Mouse (Mus musculus) stomach, postnatal 0 days (tissue): Measurements from ENCODE around the gene Ccdc103. TPM values are rescaled to one million over a fixed set of nuclear protein-coding genes. Genes with fewer than 3 reads are reported as not detected.

Source experiments
- ATAC-seq: fragments of 200-750 bp; cut with Nextera tagmentation; 2 replicates; pipeline ENCODE4 v1.8.0; 2017; ENCODE audit not compliant: low FRiP score, low TSS enrichment
- DNase-seq: peaks from one replicate; pipeline ENCODE4 v3.0.0-alpha.2; 2016; ENCODE audit warnings: low spot score
- H3K27ac ChIP-seq: fragments of 300-500 bp; sonication (generic); replicated peaks from 2 replicates; pipeline ENCODE4 v1.5.1; 2014; ENCODE audit warnings: mild to moderate bottlenecking, control low read depth
- H3K27me3 ChIP-seq: fragments of 300-500 bp; sonication (generic); 2 replicates; pipeline ENCODE4 v1.6.1; 2014; ENCODE audit warnings: low read length; ENCODE audit not compliant: control insufficient read depth, insufficient read depth
- H3K36me3 ChIP-seq: fragments of 300-500 bp; sonication (generic); 2 replicates; pipeline ENCODE4 v1.6.1; 2014; ENCODE audit warnings: low read length, mixed read lengths; ENCODE audit not compliant: control insufficient read depth, insufficient read depth
- H3K4me1 ChIP-seq: fragments of 300-500 bp; sonication (generic); replicated peaks from 2 replicates; pipeline ENCODE4 v1.6.1; 2014; ENCODE audit warnings: antibody characterized with exemption; ENCODE audit not compliant: control insufficient read depth, insufficient read depth
- H3K4me2 ChIP-seq: fragments of 300-500 bp; sonication (generic); replicated peaks from 2 replicates; pipeline ENCODE4 v1.6.1; 2014; ENCODE audit warnings: low read depth, mild to moderate bottlenecking, control low read depth, moderate library complexity
- H3K4me3 ChIP-seq: fragments of 300-500 bp; sonication (generic); 2 replicates; pipeline ENCODE4 v1.5.1; 2014; ENCODE audit warnings: low read depth, low read length, control low read depth
- H3K9ac ChIP-seq: fragments of 300-500 bp; sonication (generic); 2 replicates; pipeline ENCODE4 v1.6.1; 2014; ENCODE audit warnings: mild to moderate bottlenecking, low read length, control low read depth, mixed read lengths
- H3K9me3 ChIP-seq: fragments of 300-500 bp; sonication (generic); 2 replicates; pipeline ENCODE4 v1.6.1; 2016; ENCODE audit warnings: low read length; ENCODE audit not compliant: control insufficient read depth
- CTCF ChIP-seq: IDR thresholded peaks from 2 replicates; pipeline ENCODE4 v1.5.1; 2016; ENCODE audit warnings: antibody characterized with exemption, low read depth, mild to moderate bottlenecking, moderate library complexity
- EP300 ChIP-seq: optimal IDR thresholded peaks from 2 replicates; pipeline ENCODE3; 2016; ENCODE audit warnings: antibody characterized with exemption
- WGBS: fragments of 180-500 bp; shearing (Covaris S2); extraction: QIAGEN DNeasy Blood & Tissue Kit; methylation state at CpG from one replicate; pipeline ENCODE4 v1.1.7; 2014; 5-methylcytosine and 5-hydroxymethylcytosine counted together
- polyA plus RNA-seq: library from polyadenylated mRNA; unstranded; fragments of >200 nt; fragmentation: Nextera tagmentation; extraction: Ambion mirVana; gene quantifications from 2 replicates; pipeline ENCODE4 v1.2.1, GENCODE M21; 2015

The Ccdc103 gene
- polyA plus RNA-seq, result 0.30 and 0.56 TPM in 2 replicates

GRCm38 (mm10) chr11:102880585-102881313, at the start of gene Ccdc103, which contains the start of gene Eftud2:
Gene Ccdc103 (plus strand): TSS chr11:102881204.
Gene Eftud2 (minus strand): TSS chr11:102880985.
- Histone ChIP-seq H3K27ac (peak within 1 kb of the TSS; percentile 74), H3K9ac (peak within 1 kb of the TSS; percentile 82), H3K4me2 (peak within 1 kb of the TSS; percentile 75), H3K36me3 (no peaks in the 10 kb centered on the region; the same call in 1 of the 2 replicates), H3K27me3 (no peaks in the 10 kb centered on the region), H3K4me1 (0 out of 2 replicates have a peak, but pooled peaks cover 3% of the 10 kb centered on the region), H3K9me3 (no peaks in the 10 kb centered on the region), H3K4me3 (peak within 1 kb of the TSS; percentile 69)
- TF ChIP-seq EP300 (peak; percentile 96), CTCF (no peak)
- ATAC-seq (peak; percentile 92), DNase-seq (peak; percentile 94)
- WGBS, result under 1% methylated on average over 62 of the region's 62 CpGs

- ATAC-seq, result peak; percentile 16; the same call in 1 of the 2 replicates
- H3K4me1 ChIP-seq, result no peaks in the 10 kb centered on the region
- H3K9me3 ChIP-seq, result no peaks in the 10 kb centered on the region
- peak; percentile 29 for DNase-seq
- H3K27ac ChIP-seq, result no peak overlapping the region
- TF ChIP-seq CTCF (peak; percentile 39), EP300 (no peak)
- no peaks in the 10 kb centered on the region for H3K27me3 ChIP-seq
- no peaks in the 10 kb centered on the region for H3K36me3 ChIP-seq
- H3K9ac ChIP-seq, result no peak overlapping the region
- 40% methylated on average over 18 of the region's 18 CpGs for WGBS
- H3K4me3 ChIP-seq, result no peak overlapping the region
- no peak overlapping the region for H3K4me2 ChIP-seq
Measured at GRCm38 (mm10) chr11:102832700-102833297, 48.2 kb upstream of the Ccdc103 start.

- DNase-seq, result no peak
- H3K4me3 ChIP-seq, result no peak overlapping the region
- no peaks in the 10 kb centered on the region for H3K27me3 ChIP-seq
- no peak overlapping the region for H3K4me2 ChIP-seq
- 67% methylated on average over 10 of the region's 10 CpGs for WGBS
- peaks cover 4% of the 10 kb centered on the region; the same call in 1 of the 2 replicates for H3K36me3 ChIP-seq
- no peaks in the 10 kb centered on the region for H3K9me3 ChIP-seq
- ATAC-seq, result peak; percentile 26; the same call in 1 of the 2 replicates
- H3K27ac ChIP-seq, result no peak overlapping the region
- TF ChIP-seq EP300 (no peak), CTCF (no peak)
- no peaks in the 10 kb centered on the region for H3K4me1 ChIP-seq
- H3K9ac ChIP-seq, result no peak overlapping the region
Measured at GRCm38 (mm10) chr11:102834219-102834618, 46.8 kb upstream of the Ccdc103 start.

- ATAC-seq (no peak), DNase-seq (no peak)
- no peak for TF ChIP-seq CTCF
- no peak for TF ChIP-seq EP300
- Histone ChIP-seq H3K27me3 (no peaks in the 10 kb centered on the region), H3K36me3 (peaks cover 4% of the 10 kb centered on the region; the same call in 1 of the 2 replicates), H3K4me3 (no peak within 1 kb of the TSS), H3K9me3 (no peaks in the 10 kb centered on the region), H3K4me2 (no peak within 1 kb of the TSS), H3K4me1 (no peaks in the 10 kb centered on the region), H3K27ac (no peak within 1 kb of the TSS), H3K9ac (no peak within 1 kb of the TSS)
- WGBS, result 62% methylated on average over 4 of the region's 4 CpGs
Measured at GRCm38 (mm10) chr11:102835549-102835948, 45.5 kb upstream of the Ccdc103 start, which contains the start of gene Higd1b. Gene Higd1b (plus strand): TSS chr11:102835849.

GRCm38 (mm10) chr11:102836146-102836545, 44.9 kb upstream of the Ccdc103 start:
- H3K27me3 ChIP-seq, result no peaks in the 10 kb centered on the region
- WGBS, result 70% methylated on average over 9 of the region's 9 CpGs
- no peak for ATAC-seq

GRCm38 (mm10) chr11:102837385-102837784, 43.6 kb upstream of the Ccdc103 start:
- H3K27ac ChIP-seq, result no peak overlapping the region
- TF ChIP-seq EP300, result no peak
- no peak for DNase-seq
- no peaks in the 10 kb centered on the region for H3K27me3 ChIP-seq
- ATAC-seq, result no peak
- no peak overlapping the region for H3K4me3 ChIP-seq
- peaks cover 10% of the 10 kb centered on the region; the same call in 1 of the 2 replicates for H3K36me3 ChIP-seq
- H3K4me1 ChIP-seq, result no peaks in the 10 kb centered on the region
- H3K4me2 ChIP-seq, result no peak overlapping the region
- no peaks in the 10 kb centered on the region for H3K9me3 ChIP-seq
- WGBS, result 100% methylated on average over 1 of the region's 1 CpGs
- no peak overlapping the region for H3K9ac ChIP-seq

More at GRCm38 (mm10) chr11:102836146-102836545, 44.9 kb upstream of the Ccdc103 start:
- TF ChIP-seq EP300 (no peak), CTCF (no peak)
- Histone ChIP-seq H3K4me1 (no peaks in the 10 kb centered on the region), H3K9ac (no peak overlapping the region), H3K4me3 (no peak overlapping the region), H3K36me3 (peaks cover 7% of the 10 kb centered on the region; the same call in 1 of the 2 replicates), H3K9me3 (no peaks in the 10 kb centered on the region), H3K27ac (no peak overlapping the region), H3K4me2 (no peak overlapping the region)
- no peak for DNase-seq
